Mouse (Mus musculus) Patski (cell line): ENCODE results near the gene Kif5a. TPM values are rescaled to one million over a fixed set of nuclear protein-coding genes. Genes with fewer than 3 reads are reported as not detected.

Experiments used
- ATAC-seq: fragments of 100-300 bp; one replicate; pipeline ENCODE4 v1.8.0; 2021
- CTCF ChIA-PET: fragments of 350-600 bp; sonication (Branson Sonifier 250); formaldehyde crosslinking; loops from one replicate; lab custom pipeline; 2022; ENCODE audit warnings: inconsistent platforms; lab: Charles Lee
- POLR2A ChIA-PET: fragments of 350-600 bp; sonication (Branson Sonifier 250); formaldehyde crosslinking; loops from one replicate; lab custom pipeline; 2022; ENCODE audit warnings: antibody characterized with exemption, inconsistent platforms; lab: Charles Lee
- DNase-seq: peaks from one replicate; pipeline ENCODE4 v3.0.0-alpha.2; 2011; ENCODE audit warnings: low read depth, low spot score
- H3K27me3 ChIP-seq: fragments of 371-371 bp; one replicate; pipeline ENCODE4 v1.5.1; 2021
- CTCF ChIP-seq: fragments of 100-300 bp; IDR thresholded peaks from one replicate; pipeline ENCODE4 v1.5.1; 2021
- in situ Hi-C: fragments of 300-500 bp; cut with MboI; formaldehyde crosslinking; loops from 3 replicates; pipeline ENCODE4 v1.11.1; 2018; ENCODE audit warnings: low pct_unique_long_range_greater_than_20kb, mixed read lengths
- polyA plus RNA-seq: library from polyadenylated mRNA; unstranded; gene quantifications from one replicate; pipeline ENCODE4 v1.2.3, GENCODE M21; 2021

Gene Kif5a
- polyA plus RNA-seq, 1 experiment from 2014 or later: 0.44 TPM

- TF ChIP-seq CTCF: no peak
- ATAC-seq (no peak), DNase-seq (no peak)
- ChIA-PET CTCF (interaction anchor here (0.9 to 1.3 kb wide), 2 partner anchors 25 to 45 kb away, joined by 3 to 6 read pairs; no protein-coding TSS in a partner anchor), POLR2A (interaction anchor here (1.4 kb wide), 1 partner anchor 39 kb away, joined by 3 read pairs; no protein-coding TSS in a partner anchor)
- no peaks in the 10 kb centered on the region for H3K27me3 ChIP-seq
- in situ Hi-C loops: no loop called here
Measured at GRCm38 (mm10) chr10:127183759-127184158, 79.4 kb downstream of the Kif5a start.

GRCm38 (mm10) chr10:127182624-127183023 is 80.5 kb downstream of the Kif5a start:
- in situ Hi-C loops: no loop called here
- DNase-seq (no peak), ATAC-seq (no peak)
- POLR2A ChIA-PET: no interaction called here
- TF ChIP-seq CTCF: no peak
- H3K27me3 ChIP-seq: no peaks in the 10 kb centered on the region
- CTCF ChIA-PET: interaction anchor here (1.5 kb wide), 1 partner anchor 14 kb away, joined by 4 read pairs; no protein-coding TSS in a partner anchor

GRCm38 (mm10) chr10:127181566-127181965 is 81.6 kb downstream of the Kif5a start:
- in situ Hi-C loops: no loop called here
- POLR2A ChIA-PET: no interaction called here
- CTCF ChIA-PET: interaction anchor here (1.5 kb wide), 1 partner anchor 15 kb away, joined by 4 read pairs; no protein-coding TSS in a partner anchor
- H3K27me3 ChIP-seq: no peaks in the 10 kb centered on the region
- ATAC-seq (no peak), DNase-seq (no peak)
- TF ChIP-seq CTCF: no peak

- H3K27me3 ChIP-seq: no peaks in the 10 kb centered on the region
- CTCF ChIA-PET: no interaction called here
Measured at GRCm38 (mm10) chr10:127180695-127181047, 82.5 kb downstream of the Kif5a start.

GRCm38 (mm10) chr10:127179871-127180694 is 83.1 kb downstream of the Kif5a start, which contains the start of gene Slc26a10:
Gene Slc26a10 (minus strand): TSS chr10:127180645.
- ChIA-PET CTCF (no interaction called here), POLR2A (interaction anchor here (0.7 kb wide), 1 partner anchor 9 kb away, joined by 3 read pairs; no protein-coding TSS in a partner anchor)
- no peak for ATAC-seq
- in situ Hi-C loops: no loop called here
- no peak for DNase-seq
- H3K27me3 ChIP-seq: no peaks in the 10 kb centered on the region
- no peak for TF ChIP-seq CTCF

More at GRCm38 (mm10) chr10:127180695-127181047, 82.5 kb downstream of the Kif5a start:
- in situ Hi-C loops: no loop called here
- no peak for TF ChIP-seq CTCF
- ATAC-seq: no peak
- DNase-seq: no peak
- POLR2A ChIA-PET: interaction anchor here (0.7 kb wide), 1 partner anchor 10 kb away, joined by 3 read pairs; no protein-coding TSS in a partner anchor

GRCm38 (mm10) chr10:127178286-127179027 is 84.7 kb downstream of the Kif5a start:
- ATAC-seq: no peak
- POLR2A ChIA-PET: interaction anchor here (0.6 kb wide), 2 partner anchors 9 to 46 kb away, joined by 3 read pairs; no protein-coding TSS in a partner anchor
- in situ Hi-C loops: no loop called here

GRCm38 (mm10) chr10:127177719-127178118 is 85.4 kb downstream of the Kif5a start:
- no peaks in the 10 kb centered on the region for H3K27me3 ChIP-seq
- in situ Hi-C loops: no loop called here
- POLR2A ChIA-PET: no interaction called here

More at GRCm38 (mm10) chr10:127178286-127179027, 84.7 kb downstream of the Kif5a start:
- H3K27me3 ChIP-seq: no peaks in the 10 kb centered on the region
- no peak for TF ChIP-seq CTCF
- DNase-seq: no peak
- CTCF ChIA-PET: interaction anchor here (1.4 to 1.6 kb wide), 2 partner anchors 13 to 43 kb away, joined by 3 read pairs; no protein-coding TSS in a partner anchor

GRCm38 (mm10) chr10:127177235-127177634 is 85.9 kb downstream of the Kif5a start:
- CTCF ChIA-PET: interaction anchor here (2.1 kb wide), 1 partner anchor 10 kb away, joined by 9 read pairs; no protein-coding TSS in a partner anchor
- in situ Hi-C loops: no loop called here
- H3K27me3 ChIP-seq: no peaks in the 10 kb centered on the region
- ATAC-seq (no peak), DNase-seq (no peak)
- POLR2A ChIA-PET: no interaction called here
- no peak for TF ChIP-seq CTCF

More at GRCm38 (mm10) chr10:127177719-127178118, 85.4 kb downstream of the Kif5a start:
- no peak for TF ChIP-seq CTCF
- no peak for ATAC-seq
- CTCF ChIA-PET: interaction anchor here (1.6 to 2.1 kb wide), 2 partner anchors 10 to 13 kb away, joined by 3 to 9 read pairs; no protein-coding TSS in a partner anchor
- no peak for DNase-seq

- no peak for DNase-seq
- in situ Hi-C loops: no loop called here
- no peak for TF ChIP-seq CTCF
- ChIA-PET CTCF (interaction anchor here (2.1 kb wide), 1 partner anchor 9 kb away, joined by 9 read pairs; no protein-coding TSS in a partner anchor), POLR2A (no interaction called here)
- ATAC-seq: no peak
- H3K27me3 ChIP-seq: no peaks in the 10 kb centered on the region
Measured at GRCm38 (mm10) chr10:127176756-127177155, 86.4 kb downstream of the Kif5a start.

- no peak for TF ChIP-seq CTCF
- DNase-seq (no peak), ATAC-seq (no peak)
- ChIA-PET POLR2A (interaction anchor here (0.7 kb wide), 1 partner anchor 10 kb away, joined by 3 read pairs; no protein-coding TSS in a partner anchor), CTCF (interaction anchor here (2.1 kb wide), 1 partner anchor 9 kb away, joined by 9 read pairs; no protein-coding TSS in a partner anchor)
- in situ Hi-C loops: no loop called here
- no peaks in the 10 kb centered on the region for H3K27me3 ChIP-seq
Measured at GRCm38 (mm10) chr10:127176228-127176627, 86.9 kb downstream of the Kif5a start.

Other genes with a start within 250 kb of the Kif5a start
- 61.7 TPM for gene Tsfm, start 232.5 kb downstream of the Kif5a start, polyA plus RNA-seq
- 15.8 TPM for gene Mettl1, start 221.9 kb downstream of the Kif5a start, polyA plus RNA-seq
- gene Eef1akmt3, start 221.8 kb downstream of the Kif5a start, polyA plus RNA-seq: 0.44 TPM
- 0.51 TPM for gene Cyp27b1, start 215.1 kb downstream of the Kif5a start, polyA plus RNA-seq
- 28.6 TPM for gene March9, start 203.2 kb downstream of the Kif5a start, polyA plus RNA-seq
- 669 TPM for gene Cdk4, start 199.8 kb downstream of the Kif5a start, polyA plus RNA-seq
- gene Tspan31, start 193.1 kb downstream of the Kif5a start, polyA plus RNA-seq: 116 TPM
- 1.4 TPM for gene Agap2, start 188.1 kb downstream of the Kif5a start, polyA plus RNA-seq
- 173 TPM for gene Os9, start 142.2 kb downstream of the Kif5a start, polyA plus RNA-seq
- gene B4galnt1, start 98.1 kb downstream of the Kif5a start, polyA plus RNA-seq: 112 TPM
- 0.85 TPM for gene Slc26a10, start 82.7 kb downstream of the Kif5a start, polyA plus RNA-seq
- 106 TPM for gene Arhgef25, start 73.3 kb downstream of the Kif5a start, polyA plus RNA-seq
- 155 TPM for gene Dtx3, start 67.6 kb downstream of the Kif5a start, polyA plus RNA-seq
- 76.8 TPM for gene Pip4k2c, start 51.8 kb downstream of the Kif5a start, polyA plus RNA-seq
- gene Dctn2, start 3.0 kb upstream of the Kif5a start, polyA plus RNA-seq: 307 TPM
- 55.1 TPM for gene Mbd6, start 25.7 kb upstream of the Kif5a start, polyA plus RNA-seq
- gene Mars, start 48.4 kb upstream of the Kif5a start, polyA plus RNA-seq: 152 TPM
- gene Arhgap9, start 58.6 kb upstream of the Kif5a start, polyA plus RNA-seq: not detected
- 0.23 TPM for gene Gli1, start 78.6 kb upstream of the Kif5a start, polyA plus RNA-seq
- 0.01 TPM for gene Inhbe, start 91.1 kb upstream of the Kif5a start, polyA plus RNA-seq
- not detected for gene Inhbc, start 107.1 kb upstream of the Kif5a start, polyA plus RNA-seq
- 98.4 TPM for gene R3hdm2, start 117.0 kb upstream of the Kif5a start, polyA plus RNA-seq
- 0.80 TPM for gene Stac3, start 238.3 kb upstream of the Kif5a start, polyA plus RNA-seq